Mouse (Mus musculus): ENCODE measurements at regions not wholly inside any gene's neighbourhood (a gene's known extent, or its start where the extent isn't known, plus 50 kb on each side); places are given as distances from the start of the nearest gene placed in this dataset.

- no peaks in the 10 kb centered on the region for H3K4me1 ChIP-seq (replicated peaks; ENCODE audit: control insufficient read depth, insufficient read depth, low read length)
- H3K27ac ChIP-seq (ENCODE audit: control insufficient read depth, insufficient read depth, low read length), result no peak overlapping the region
- no peak for DNase-seq
- H3K4me3 ChIP-seq (ENCODE audit: control insufficient read depth, insufficient read depth, low read length), result no peak overlapping the region
- H3K27me3 ChIP-seq (ENCODE audit: control insufficient read depth, insufficient read depth, low read length), result no peaks in the 10 kb centered on the region
- TF ChIP-seq POLR2A (IDR thresholded peaks at IDR 0.05; ENCODE audit: control insufficient read depth, extremely low read depth, insufficient read depth, low read length, poor library complexity) (no peak), CTCF (IDR thresholded peaks at IDR 0.05; ENCODE audit: borderline replicate concordance, control insufficient read depth, extremely low read depth, insufficient read depth, low read length, poor library complexity) (no peak)
- 80% methylated on average over 2 of the region's 2 CpGs for WGBS
- H3K36me3 ChIP-seq (ENCODE audit: control insufficient read depth, insufficient read depth, low read length), result no peaks in the 10 kb centered on the region
Observed at GRCm38 (mm10) chr12:15659755-15660154, 157.0 kb downstream of the Trib2 start.

- WGBS, result 91% methylated on average over 2 of the region's 2 CpGs
- Histone ChIP-seq H3K27me3 (ENCODE audit: control insufficient read depth, insufficient read depth, low read length) (no peaks in the 10 kb centered on the region), H3K4me1 (replicated peaks; ENCODE audit: control insufficient read depth, insufficient read depth, low read length) (no peaks in the 10 kb centered on the region), H3K4me3 (ENCODE audit: control insufficient read depth, insufficient read depth, low read length) (no peak overlapping the region), H3K27ac (ENCODE audit: control insufficient read depth, insufficient read depth, low read length) (no peak overlapping the region), H3K36me3 (ENCODE audit: control insufficient read depth, insufficient read depth, low read length) (no peaks in the 10 kb centered on the region)
- TF ChIP-seq POLR2A (IDR thresholded peaks at IDR 0.05; ENCODE audit: control insufficient read depth, extremely low read depth, insufficient read depth, low read length, poor library complexity) (no peak), CTCF (IDR thresholded peaks at IDR 0.05; ENCODE audit: borderline replicate concordance, control insufficient read depth, extremely low read depth, insufficient read depth, low read length, poor library complexity) (no peak)
- no peak for DNase-seq
Observed at GRCm38 (mm10) chr12:15659332-15659731, 157.4 kb downstream of the Trib2 start.

GRCm38 (mm10) chr12:15657748-15658251, 158.9 kb downstream of the Trib2 start:
- Histone ChIP-seq H3K4me3 (ENCODE audit: control insufficient read depth, insufficient read depth, low read length) (no peak overlapping the region), H3K27me3 (ENCODE audit: control insufficient read depth, insufficient read depth, low read length) (no peaks in the 10 kb centered on the region), H3K4me1 (replicated peaks; ENCODE audit: control insufficient read depth, insufficient read depth, low read length) (no peaks in the 10 kb centered on the region), H3K36me3 (ENCODE audit: control insufficient read depth, insufficient read depth, low read length) (no peaks in the 10 kb centered on the region), H3K27ac (ENCODE audit: control insufficient read depth, insufficient read depth, low read length) (no peak overlapping the region)
- 6% methylated on average over 3 of the region's 3 CpGs for WGBS
- TF ChIP-seq CTCF (IDR thresholded peaks at IDR 0.05; ENCODE audit: borderline replicate concordance, control insufficient read depth, extremely low read depth, insufficient read depth, low read length, poor library complexity) (no peak), POLR2A (IDR thresholded peaks at IDR 0.05; ENCODE audit: control insufficient read depth, extremely low read depth, insufficient read depth, low read length, poor library complexity) (no peak)
- DNase-seq, result no peak

- Histone ChIP-seq H3K27ac (ENCODE audit: control insufficient read depth, insufficient read depth, low read length) (no peak overlapping the region), H3K27me3 (ENCODE audit: control insufficient read depth, insufficient read depth, low read length) (no peaks in the 10 kb centered on the region), H3K4me1 (replicated peaks; ENCODE audit: control insufficient read depth, insufficient read depth, low read length) (no peaks in the 10 kb centered on the region), H3K4me3 (ENCODE audit: control insufficient read depth, insufficient read depth, low read length) (no peak overlapping the region), H3K36me3 (ENCODE audit: control insufficient read depth, insufficient read depth, low read length) (no peaks in the 10 kb centered on the region)
- no peak for DNase-seq
- TF ChIP-seq POLR2A (IDR thresholded peaks at IDR 0.05; ENCODE audit: control insufficient read depth, extremely low read depth, insufficient read depth, low read length, poor library complexity) (no peak), CTCF (IDR thresholded peaks at IDR 0.05; ENCODE audit: borderline replicate concordance, control insufficient read depth, extremely low read depth, insufficient read depth, low read length, poor library complexity) (no peak)
- WGBS, result 91% methylated on average over 4 of the region's 4 CpGs
Observed at GRCm38 (mm10) chr12:15654585-15654984, 162.1 kb downstream of the Trib2 start.

- WGBS, result 87% methylated on average over 8 of the region's 8 CpGs
- DNase-seq, result no peak
- Histone ChIP-seq H3K27ac (ENCODE audit: control insufficient read depth, insufficient read depth, low read length) (no peak overlapping the region), H3K4me3 (ENCODE audit: control insufficient read depth, insufficient read depth, low read length) (no peak overlapping the region), H3K27me3 (ENCODE audit: control insufficient read depth, insufficient read depth, low read length) (no peaks in the 10 kb centered on the region), H3K36me3 (ENCODE audit: control insufficient read depth, insufficient read depth, low read length) (no peaks in the 10 kb centered on the region), H3K4me1 (replicated peaks; ENCODE audit: control insufficient read depth, insufficient read depth, low read length) (no peaks in the 10 kb centered on the region)
- TF ChIP-seq POLR2A (IDR thresholded peaks at IDR 0.05; ENCODE audit: control insufficient read depth, extremely low read depth, insufficient read depth, low read length, poor library complexity), result no peak
- no peak for TF ChIP-seq CTCF (IDR thresholded peaks at IDR 0.05; ENCODE audit: borderline replicate concordance, control insufficient read depth, extremely low read depth, insufficient read depth, low read length, poor library complexity)
Observed at GRCm38 (mm10) chr12:15653357-15653763, 163.4 kb downstream of the Trib2 start.

GRCm38 (mm10) chr12:15651293-15651692, 165.4 kb downstream of the Trib2 start:
- no peak for DNase-seq
- TF ChIP-seq CTCF (IDR thresholded peaks at IDR 0.05; ENCODE audit: borderline replicate concordance, control insufficient read depth, extremely low read depth, insufficient read depth, low read length, poor library complexity), result no peak
- TF ChIP-seq POLR2A (IDR thresholded peaks at IDR 0.05; ENCODE audit: control insufficient read depth, extremely low read depth, insufficient read depth, low read length, poor library complexity), result no peak
- no peaks in the 10 kb centered on the region for H3K4me1 ChIP-seq (replicated peaks; ENCODE audit: control insufficient read depth, insufficient read depth, low read length)
- no peaks in the 10 kb centered on the region for H3K27me3 ChIP-seq (ENCODE audit: control insufficient read depth, insufficient read depth, low read length)
- no peak overlapping the region for H3K27ac ChIP-seq (ENCODE audit: control insufficient read depth, insufficient read depth, low read length)
- H3K36me3 ChIP-seq (ENCODE audit: control insufficient read depth, insufficient read depth, low read length), result no peaks in the 10 kb centered on the region
- 84% methylated on average over 2 of the region's 2 CpGs for WGBS
- H3K4me3 ChIP-seq (ENCODE audit: control insufficient read depth, insufficient read depth, low read length), result no peak overlapping the region

GRCm38 (mm10) chr12:15649906-15650305, 166.8 kb downstream of the Trib2 start:
- Histone ChIP-seq H3K27me3 (ENCODE audit: control insufficient read depth, insufficient read depth, low read length) (no peaks in the 10 kb centered on the region), H3K4me1 (replicated peaks; ENCODE audit: control insufficient read depth, insufficient read depth, low read length) (no peaks in the 10 kb centered on the region), H3K4me3 (ENCODE audit: control insufficient read depth, insufficient read depth, low read length) (no peak overlapping the region), H3K36me3 (ENCODE audit: control insufficient read depth, insufficient read depth, low read length) (no peaks in the 10 kb centered on the region), H3K27ac (ENCODE audit: control insufficient read depth, insufficient read depth, low read length) (no peak overlapping the region)
- no peak for DNase-seq
- no peak for TF ChIP-seq POLR2A (IDR thresholded peaks at IDR 0.05; ENCODE audit: control insufficient read depth, extremely low read depth, insufficient read depth, low read length, poor library complexity)
- no peak for TF ChIP-seq CTCF (IDR thresholded peaks at IDR 0.05; ENCODE audit: borderline replicate concordance, control insufficient read depth, extremely low read depth, insufficient read depth, low read length, poor library complexity)
- 59% methylated on average over 4 of the region's 4 CpGs for WGBS
